Mouse (Mus musculus) embryonic fibroblast, embryonic 13.5 days (primary cell): ENCODE measurements around the gene Nova2.

ENCODE experiments used
- CTCF ChIP-seq: IDR thresholded peaks from 2 replicates; pipeline ENCODE4 v1.5.1; 2011; ENCODE audit warnings: mild to moderate bottlenecking, control low read depth, low read length, moderate library complexity, borderline replicate concordance; ENCODE audit not compliant: insufficient read depth
- POLR2A ChIP-seq: IDR thresholded peaks from 2 replicates; pipeline ENCODE4 v1.6.1; 2011; ENCODE audit warnings: low read depth, mild to moderate bottlenecking, control low read depth, low read length, moderate library complexity

DNA sequence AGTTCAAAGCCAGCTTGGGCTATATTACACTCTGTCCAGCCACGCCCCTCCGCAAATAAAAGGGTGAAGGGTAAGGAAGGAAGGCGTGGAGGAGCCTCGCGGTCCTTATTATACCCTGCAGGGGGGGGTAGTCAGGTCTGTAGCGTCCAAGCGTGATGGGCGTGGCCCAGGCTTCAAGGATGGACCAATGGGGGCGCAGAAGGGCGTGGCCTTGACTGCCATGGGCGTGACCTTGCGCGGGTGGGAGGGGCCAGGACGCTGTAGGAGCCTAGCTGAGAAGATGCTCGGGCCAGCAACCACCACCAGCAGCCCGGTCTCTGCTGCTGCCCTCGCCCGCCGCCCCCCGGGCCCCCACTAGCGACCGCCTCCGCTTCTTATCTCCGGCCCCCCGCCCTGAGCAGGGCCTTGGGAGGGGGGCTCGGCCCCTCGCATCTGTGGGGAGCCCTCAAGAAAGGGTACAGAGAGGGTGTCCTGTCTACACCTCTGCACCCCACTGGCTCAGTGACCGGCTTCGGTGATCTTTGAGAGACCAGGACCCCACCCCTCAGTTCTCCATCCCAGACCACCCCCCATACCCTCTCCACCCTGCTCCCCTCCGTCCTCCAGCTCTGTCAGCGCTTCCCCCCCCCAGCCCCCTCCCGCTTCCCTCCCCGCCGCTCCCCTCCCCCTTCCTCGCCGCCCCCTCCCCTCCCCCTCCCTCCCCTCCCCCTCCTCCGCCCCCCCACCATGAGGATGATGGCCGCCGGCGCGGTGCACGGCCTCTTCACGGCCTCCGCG is at the start of gene Nova2:
- TF ChIP-seq POLR2A: no peak
- no peak for TF ChIP-seq CTCF
